Mouse (Mus musculus) forebrain, postnatal 0 days (tissue): Measurements from ENCODE around the gene Gm19684. TPM values are rescaled to one million over a fixed set of nuclear protein-coding genes. Genes with fewer than 3 reads are reported as not detected.
A peak's percentile ranks its signal among the peaks of the same experiment; 100 is the strongest.
"Not testable (repeated sequence)": the region's sequence is repeated elsewhere in the genome, so short reads cannot be mapped to it uniquely, and the experiment has no call there.

Experiments used
- ATAC-seq: fragments of 200-750 bp; cut with Nextera tagmentation; 2 replicates; pipeline ENCODE4 v1.8.0; 2017; ENCODE audit warnings: mild to moderate bottlenecking, moderate library complexity
- DNase-seq: peaks from one replicate; pipeline ENCODE4 v3.0.0-alpha.2; 2015
- H3K27ac ChIP-seq: fragments of 300-500 bp; sonication (generic); 2 replicates; pipeline ENCODE4 v1.5.1; 2014; ENCODE audit warnings: low read depth, mild to moderate bottlenecking, antibody characterized with exemption, low read length, moderate library complexity, mixed read lengths
- H3K27me3 ChIP-seq: fragments of 300-500 bp; sonication (generic); 2 replicates; pipeline ENCODE4 v1.6.1; 2014; ENCODE audit warnings: mild to moderate bottlenecking, low read length, mixed read lengths; ENCODE audit not compliant: insufficient read depth
- H3K36me3 ChIP-seq: fragments of 300-500 bp; sonication (generic); 2 replicates; pipeline ENCODE4 v1.6.1; 2014; ENCODE audit warnings: mild to moderate bottlenecking, moderate library complexity; ENCODE audit not compliant: insufficient read depth
- H3K4me1 ChIP-seq: fragments of 300-500 bp; sonication (generic); 2 replicates; pipeline ENCODE4 v1.6.1; 2014; ENCODE audit warnings: antibody characterized with exemption; ENCODE audit not compliant: insufficient read depth
- H3K4me2 ChIP-seq: fragments of 300-500 bp; sonication (generic); 2 replicates; pipeline ENCODE4 v1.6.1; 2014; ENCODE audit warnings: low read depth, mild to moderate bottlenecking, moderate library complexity
- H3K4me3 ChIP-seq: fragments of 300-500 bp; sonication (generic); 2 replicates; pipeline ENCODE4 v1.5.1; 2014; ENCODE audit warnings: low read depth, low read length, mixed read lengths
- H3K9ac ChIP-seq: fragments of 300-500 bp; sonication (generic); 2 replicates; pipeline ENCODE4 v1.6.1; 2014; ENCODE audit warnings: mild to moderate bottlenecking
- H3K9me3 ChIP-seq: fragments of 300-500 bp; sonication (generic); 2 replicates; pipeline ENCODE4 v1.6.1; 2016; ENCODE audit warnings: low read length
- CTCF ChIP-seq: sonication (generic); IDR thresholded peaks from 2 replicates; pipeline ENCODE4 v1.5.1; 2016; ENCODE audit warnings: antibody characterized with exemption, control low read depth, low read depth
- WGBS: fragments of 180-500 bp; shearing (Covaris S2); extraction: QIAGEN DNeasy Blood & Tissue Kit; methylation state at CpG from one replicate; pipeline ENCODE4 v1.1.7; 2014; 5-methylcytosine and 5-hydroxymethylcytosine counted together
- polyA plus RNA-seq: library from polyadenylated mRNA; unstranded; fragments of >200 nt; fragmentation: Nextera tagmentation; extraction: Ambion mirVana; gene quantifications from 2 replicates; pipeline ENCODE4 v1.2.1, GENCODE M21; 2015
- total RNA-seq: library from RNA; depleted of rRNA; stranded (reverse); fragments of >200 nt; gene quantifications from 2 replicates; pipeline ENCODE4 v1.2.3, GENCODE M21; 2014; rRNA removed

The Gm19684 gene
- not detected in 2 replicates for total RNA-seq
- polyA plus RNA-seq, result not detected in 2 replicates

DNA sequence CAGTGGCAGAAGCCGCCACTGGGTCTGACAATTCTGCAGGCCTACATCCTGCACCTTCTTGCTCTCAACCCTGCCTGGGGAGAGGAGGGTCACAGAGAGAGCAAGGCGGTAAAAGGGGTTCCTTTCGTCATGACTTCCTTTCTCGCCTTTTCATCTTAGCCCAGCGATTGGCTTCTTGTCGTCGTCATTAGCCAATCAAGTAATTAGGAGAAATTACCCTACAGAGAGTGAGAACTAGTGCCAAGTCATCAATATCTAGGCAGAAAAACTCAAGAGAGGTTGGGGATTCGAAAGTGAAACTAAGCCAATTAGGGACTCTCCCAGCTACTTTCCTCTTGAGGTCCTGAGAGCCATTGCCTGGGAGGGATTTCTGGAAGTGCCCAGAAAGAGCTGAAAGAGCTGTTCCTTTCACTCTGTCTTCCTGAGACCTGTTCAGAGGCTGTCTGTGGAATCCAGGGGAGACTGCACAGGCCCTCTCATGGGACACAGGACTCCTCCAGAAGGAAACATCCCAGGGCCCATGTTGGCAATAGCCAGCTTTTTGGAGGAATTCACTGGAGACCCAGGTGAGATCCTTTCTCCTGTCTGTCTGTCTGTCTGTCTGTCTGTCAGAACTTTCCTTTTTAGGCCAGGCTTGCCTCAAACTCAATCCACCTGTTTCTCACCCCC is at the start of gene Gm19684:
Gm19684 (plus strand) TSS at position 327 of the 669 bp plus-strand sequence.
- WGBS, result 8% methylated on average over 8 of the region's 8 CpGs
- not testable (repeated sequence) for H3K36me3 ChIP-seq, H3K27ac ChIP-seq, H3K4me1 ChIP-seq, H3K9me3 ChIP-seq, H3K27me3 ChIP-seq, H3K9ac ChIP-seq
- Histone ChIP-seq H3K4me3 (0 out of 2 replicates have a peak within 1 kb of the TSS, but pooled peaks have one; percentile 12), H3K4me2 (peak within 1 kb of the TSS; percentile 26; the same call in 1 of the 2 replicates)
- ATAC-seq, result peak; percentile 87
- DNase-seq, result peak; percentile 43

DNA sequence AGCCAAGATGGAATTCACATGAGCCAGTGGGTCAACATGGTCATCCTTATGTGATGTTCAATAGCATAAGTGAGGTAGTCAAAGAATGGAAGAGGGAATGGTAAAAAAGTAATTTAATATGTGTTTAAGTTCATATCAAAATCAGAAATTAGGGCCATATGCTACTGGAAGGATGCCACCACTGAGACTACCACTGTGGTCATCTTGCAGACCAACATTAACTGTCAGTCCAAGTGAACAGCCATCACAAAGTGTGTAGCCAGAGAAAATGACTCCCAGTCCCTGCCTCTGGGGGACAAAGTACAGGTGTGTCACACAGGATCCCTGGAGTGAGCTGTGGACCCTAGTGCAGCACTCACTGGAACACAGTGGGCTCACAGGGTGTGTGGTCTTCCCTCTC is 39.6 kb upstream of the Gm19684 start:
- ATAC-seq, H3K4me2 ChIP-seq, H3K9me3 ChIP-seq, H3K4me1 ChIP-seq, H3K27ac ChIP-seq, DNase-seq, H3K36me3 ChIP-seq, H3K9ac ChIP-seq, H3K27me3 ChIP-seq, H3K4me3 ChIP-seq: not testable (repeated sequence)

DNA sequence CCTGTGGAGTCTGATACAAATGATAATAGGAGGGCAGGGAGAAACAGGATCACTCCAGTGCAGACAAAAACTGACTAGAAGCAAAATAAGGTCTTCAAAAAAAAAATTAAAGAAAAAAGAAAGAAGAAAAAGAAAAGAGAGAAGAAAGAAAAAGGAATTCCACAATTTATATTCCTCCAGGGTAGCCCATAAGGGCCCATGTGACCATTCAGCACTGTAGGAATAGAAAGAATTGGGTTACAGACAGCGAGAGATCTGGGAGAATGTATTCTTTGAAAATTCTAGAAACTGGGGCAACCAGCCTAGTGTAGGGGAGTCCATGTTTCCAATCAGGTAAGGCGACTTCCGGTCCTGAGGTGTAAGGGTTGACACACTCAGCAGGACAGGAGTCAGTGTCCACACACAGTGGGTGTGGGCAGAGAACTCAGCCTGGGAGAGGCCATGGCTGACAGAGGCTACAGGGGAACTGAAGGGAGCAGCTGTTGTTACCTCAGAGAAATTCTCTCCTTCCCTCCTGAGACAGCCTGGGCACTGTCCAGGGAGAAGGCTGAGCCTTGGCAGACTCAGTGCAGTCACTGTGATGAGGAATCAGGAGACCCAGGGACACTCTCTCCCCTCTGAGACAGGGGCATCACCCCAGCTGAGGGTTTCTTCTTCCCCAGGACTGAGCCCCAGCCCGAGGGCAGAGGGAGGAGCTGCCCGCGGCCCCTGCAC is 38.8 kb upstream of the Gm19684 start:
- WGBS, result 35% methylated on average over 5 of the region's 6 CpGs
- not testable (repeated sequence) for ATAC-seq, H3K9me3 ChIP-seq

DNA sequence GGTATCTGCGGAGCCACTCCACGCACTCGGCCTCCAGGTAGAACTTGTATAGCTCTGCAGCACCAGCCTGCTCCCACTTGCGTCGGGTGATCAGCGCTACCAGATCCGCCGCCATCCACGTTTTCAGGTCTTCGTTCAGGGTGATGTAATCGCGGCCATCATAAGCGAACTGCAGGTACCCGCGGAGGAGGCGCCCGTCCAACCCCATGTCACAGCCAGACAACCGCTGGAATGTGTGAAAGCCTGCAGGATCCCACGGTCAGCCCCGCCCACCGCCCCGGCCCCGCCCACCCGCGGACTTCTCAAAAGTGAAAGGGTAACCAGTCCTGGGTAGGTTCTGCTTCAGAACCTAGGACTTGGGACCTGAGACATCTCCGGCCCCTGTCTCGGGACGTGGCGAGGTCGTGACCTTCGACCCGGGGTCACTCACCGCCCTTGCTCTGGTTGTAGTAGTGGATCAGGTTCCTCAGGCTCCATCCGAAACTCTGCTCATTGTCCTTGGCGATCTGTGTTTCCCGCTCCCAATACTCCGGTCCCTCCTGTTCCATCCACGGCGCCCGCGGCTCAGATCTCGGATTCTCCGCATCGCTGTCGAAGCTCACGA is 38.1 kb upstream of the Gm19684 start:
- WGBS, result 2% methylated on average over 46 of the region's 46 CpGs
- H3K36me3 ChIP-seq, result no peaks in the 10 kb centered on the region
- peak overlapping the region; percentile 97 for H3K4me2 ChIP-seq
- peak; percentile 70 for ATAC-seq
- TF ChIP-seq CTCF, result no peak
- H3K27me3 ChIP-seq, result 0 out of 2 replicates have a peak, but pooled peaks cover 8% of the 10 kb centered on the region
- H3K4me3 ChIP-seq, result peak overlapping the region; percentile 43
- peak; percentile 32 for DNase-seq
- no peak overlapping the region for H3K27ac ChIP-seq
- H3K4me1 ChIP-seq, result peaks cover 3% of the 10 kb centered on the region; the same call in 1 of the 2 replicates
- peak overlapping the region; percentile 56 for H3K9ac ChIP-seq
- H3K9me3 ChIP-seq, result no peaks in the 10 kb centered on the region

More for the DNA sequence above, 38.8 kb upstream of the Gm19684 start:
- not testable (repeated sequence) for DNase-seq, H3K9ac ChIP-seq, H3K27ac ChIP-seq, H3K27me3 ChIP-seq, H3K4me1 ChIP-seq, H3K36me3 ChIP-seq
- H3K4me2 ChIP-seq, result peak overlapping the region; percentile 97
- H3K4me3 ChIP-seq, result peak overlapping the region; percentile 43

DNA sequence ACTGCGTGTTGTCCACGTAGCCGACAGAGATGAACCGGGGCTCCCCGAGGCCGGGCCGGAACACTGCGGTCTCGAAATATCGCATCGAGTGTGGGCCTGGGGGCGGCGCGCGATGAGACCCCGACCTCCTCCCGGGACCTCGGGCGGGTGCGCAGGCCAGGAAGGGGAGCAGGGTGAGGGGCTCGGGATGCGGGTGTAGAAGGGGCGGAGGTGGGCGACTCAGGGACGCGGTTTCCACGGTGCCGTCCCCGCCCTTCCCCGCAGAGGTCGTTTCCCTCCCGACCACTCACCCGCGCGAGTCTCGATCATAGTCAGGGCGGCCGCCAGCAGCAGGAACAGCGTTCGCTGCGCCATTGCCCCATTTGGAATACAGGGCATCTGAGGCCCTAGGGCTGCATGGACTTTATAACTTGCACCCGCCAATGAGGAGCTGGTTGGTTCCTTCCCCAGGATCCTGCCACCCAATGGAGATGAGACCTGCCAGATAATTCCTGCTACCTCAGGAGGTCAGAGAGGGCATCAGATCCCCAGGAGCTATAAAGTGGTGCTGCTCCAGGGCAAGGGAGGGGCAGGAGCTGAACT is 37.5 kb upstream of the Gm19684 start:
- H3K27me3 ChIP-seq, result 0 out of 2 replicates have a peak, but pooled peaks cover 8% of the 10 kb centered on the region
- under 1% methylated on average over 39 of the region's 42 CpGs for WGBS
- H3K36me3 ChIP-seq, result no peaks in the 10 kb centered on the region
- no peak overlapping the region for H3K27ac ChIP-seq
- no peaks in the 10 kb centered on the region for H3K9me3 ChIP-seq
- peak overlapping the region; percentile 97 for H3K4me2 ChIP-seq
- no peak for TF ChIP-seq CTCF
- peak overlapping the region; percentile 43 for H3K4me3 ChIP-seq
- no peak for DNase-seq
- ATAC-seq, result peak; percentile 67
- H3K9ac ChIP-seq, result peak overlapping the region; percentile 56
- H3K4me1 ChIP-seq, result peaks cover 3% of the 10 kb centered on the region; the same call in 1 of the 2 replicates

DNA sequence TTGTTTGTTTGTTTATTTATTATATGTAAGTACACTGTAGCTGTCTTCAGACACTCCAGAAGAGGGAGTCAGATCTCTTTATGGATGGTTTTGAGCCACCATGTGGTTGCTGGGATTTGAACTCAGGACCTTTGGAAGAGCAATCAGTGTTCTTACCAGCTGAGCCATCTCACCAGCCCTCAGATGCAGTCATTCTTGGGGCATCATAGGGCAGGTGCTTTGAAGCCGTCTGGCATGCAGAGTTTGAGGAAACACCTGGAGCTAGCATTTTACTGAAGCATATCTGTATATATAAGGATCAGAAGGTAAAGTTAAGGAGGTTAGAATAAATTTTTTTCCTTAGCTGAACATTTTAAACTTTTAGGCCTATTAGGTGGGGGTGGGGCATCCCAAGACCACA is 35.5 kb upstream of the Gm19684 start:
- WGBS, result 78% methylated on average over 1 of the region's 1 CpGs
- not testable (repeated sequence) for DNase-seq, H3K4me2 ChIP-seq, H3K9ac ChIP-seq, H3K27me3 ChIP-seq, H3K27ac ChIP-seq, H3K36me3 ChIP-seq, H3K4me1 ChIP-seq, H3K4me3 ChIP-seq, ATAC-seq, H3K9me3 ChIP-seq

DNA sequence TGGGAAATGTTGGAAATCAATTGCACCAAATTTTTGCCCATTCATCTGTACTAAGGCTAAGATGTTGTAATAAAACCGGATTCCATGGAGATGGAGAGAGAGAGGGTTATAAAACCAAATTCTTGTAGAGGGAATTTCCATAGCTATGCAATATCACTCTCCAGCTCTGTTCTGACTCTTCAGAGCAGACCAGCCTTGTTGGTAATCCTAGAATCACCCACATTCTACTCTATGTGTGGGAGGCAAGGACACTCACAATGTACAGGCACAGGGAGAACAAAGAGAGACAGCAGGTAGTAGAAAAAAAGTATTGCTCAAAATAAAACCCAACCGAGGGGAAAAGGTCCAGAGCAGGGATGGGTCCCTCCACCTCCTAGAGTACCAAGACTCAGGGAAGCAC is 29.5 kb upstream of the Gm19684 start:
- not testable (repeated sequence) for H3K4me1 ChIP-seq, ATAC-seq, H3K9me3 ChIP-seq, H3K4me2 ChIP-seq, H3K36me3 ChIP-seq, H3K9ac ChIP-seq, H3K4me3 ChIP-seq, H3K27ac ChIP-seq, DNase-seq, H3K27me3 ChIP-seq
- no CpG with 5 or more reads among the region's 2 CpGs for WGBS

DNA sequence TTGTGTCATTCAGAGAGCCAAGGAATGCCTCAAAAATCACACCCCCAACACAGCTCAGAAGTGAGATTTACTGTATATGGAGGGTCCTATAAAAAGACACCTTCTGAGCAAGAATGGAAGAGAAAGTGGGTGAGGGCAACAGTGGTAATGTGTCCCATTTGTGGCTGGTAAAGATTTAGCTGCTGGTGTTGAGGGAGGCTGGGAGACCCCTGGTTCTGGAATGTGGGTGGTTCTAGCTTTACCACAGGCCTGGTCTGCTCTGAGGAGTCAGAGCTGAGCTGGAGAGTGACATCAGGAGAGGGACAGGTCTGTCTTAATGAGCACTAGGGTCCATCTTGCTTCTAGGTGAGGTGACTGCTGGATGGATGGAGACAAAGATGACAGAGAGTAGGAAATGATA is 29.0 kb upstream of the Gm19684 start:
- not testable (repeated sequence) for H3K4me1 ChIP-seq, H3K27me3 ChIP-seq, H3K4me3 ChIP-seq, ATAC-seq, H3K27ac ChIP-seq, H3K4me2 ChIP-seq, H3K9ac ChIP-seq, H3K36me3 ChIP-seq, H3K9me3 ChIP-seq, DNase-seq
